Mouse (Mus musculus) limb, embryonic 11.5 days (tissue): ENCODE results near the gene Cxcl1. TPM values are rescaled to one million over a fixed set of nuclear protein-coding genes. Genes with fewer than 3 reads are reported as not detected.

Source experiments
- ATAC-seq: fragments of 200-750 bp; cut with Nextera tagmentation; 2 replicates; pipeline ENCODE4 v1.8.0; 2017; ENCODE audit warnings: low read depth; ENCODE audit not compliant: insufficient number of reproducible peaks, low FRiP score, low TSS enrichment
- DNase-seq: peaks from one replicate; pipeline ENCODE4 v3.0.0-alpha.2; 2015; ENCODE audit warnings: low spot score
- H3K27ac ChIP-seq: fragments of 300-500 bp; sonication (generic); replicated peaks from 2 replicates; pipeline ENCODE4 v1.5.1; 2014; ENCODE audit warnings: low read depth, mild to moderate bottlenecking, low read length
- H3K27me3 ChIP-seq: fragments of 300-500 bp; sonication (generic); 2 replicates; pipeline ENCODE4 v1.6.1; 2014; ENCODE audit warnings: mild to moderate bottlenecking, low read length, mixed read lengths; ENCODE audit not compliant: control insufficient read depth, insufficient read depth
- H3K36me3 ChIP-seq: fragments of 300-500 bp; sonication (generic); 2 replicates; pipeline ENCODE4 v1.6.1; 2014; ENCODE audit warnings: mild to moderate bottlenecking, low read length, moderate library complexity, mixed read lengths; ENCODE audit not compliant: control insufficient read depth, insufficient read depth
- H3K4me1 ChIP-seq: fragments of 300-500 bp; sonication (generic); 2 replicates; pipeline ENCODE4 v1.6.1; 2014; ENCODE audit warnings: low read length, mixed read lengths; ENCODE audit not compliant: control insufficient read depth, insufficient read depth
- H3K4me2 ChIP-seq: fragments of 300-500 bp; sonication (generic); 2 replicates; pipeline ENCODE4 v1.6.1; 2014; ENCODE audit warnings: low read depth, mild to moderate bottlenecking, moderate library complexity; ENCODE audit not compliant: severe bottlenecking
- H3K4me3 ChIP-seq: fragments of 300-500 bp; sonication (generic); 2 replicates; pipeline ENCODE4 v1.5.1; 2014; ENCODE audit warnings: low read depth, low read length
- H3K9ac ChIP-seq: fragments of 300-500 bp; sonication (generic); 2 replicates; pipeline ENCODE4 v1.6.1; 2014; ENCODE audit warnings: mild to moderate bottlenecking, low read length
- H3K9me3 ChIP-seq: fragments of 300-500 bp; sonication (generic); 2 replicates; pipeline ENCODE4 v1.6.1; 2016; ENCODE audit warnings: low read length; ENCODE audit not compliant: control insufficient read depth
- WGBS: fragments of 180-500 bp; shearing (Covaris S2); extraction: QIAGEN DNeasy Blood & Tissue Kit; methylation state at CpG from one replicate; pipeline ENCODE4 v1.1.7; 2014; 5-methylcytosine and 5-hydroxymethylcytosine counted together
- polyA plus RNA-seq: library from polyadenylated mRNA; unstranded; fragments of >200 nt; fragmentation: Nextera tagmentation; extraction: Ambion mirVana; gene quantifications from 2 replicates; pipeline ENCODE4 v1.2.1, GENCODE M21; 2014

The Cxcl1 gene
- polyA plus RNA-seq, 1 experiment from 2014 or later = 0.32 TPM

DNA sequence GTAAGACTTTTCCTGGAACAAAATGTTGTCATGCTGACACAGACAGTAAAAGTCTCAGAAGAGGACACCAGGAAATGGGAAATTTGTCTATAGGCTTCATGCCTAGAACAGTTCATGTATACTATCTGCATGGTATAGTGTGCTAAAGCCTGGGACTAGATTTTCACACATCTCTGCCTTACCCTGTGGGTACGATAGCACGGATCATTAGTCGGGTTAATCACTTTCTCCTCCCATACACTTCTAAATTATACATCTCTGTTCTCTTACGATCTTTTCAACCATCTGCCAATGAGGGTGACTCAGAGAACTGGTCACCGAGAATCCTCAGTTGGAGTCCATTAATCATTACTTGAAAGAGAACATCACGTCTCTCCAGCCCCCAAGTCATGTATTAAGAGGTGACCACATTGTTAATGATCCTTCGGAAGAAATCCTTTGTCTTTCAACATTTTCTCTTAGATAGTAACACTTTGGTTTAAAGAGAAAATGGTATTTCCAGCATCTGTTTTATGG, 10.6 kb upstream of the Cxcl1 start:
- Histone ChIP-seq H3K36me3 (no peaks in the 10 kb centered on the region), H3K4me1 (no peaks in the 10 kb centered on the region), H3K27me3 (no peaks in the 10 kb centered on the region), H3K4me2 (no peak overlapping the region), H3K9ac (no peak overlapping the region), H3K9me3 (no peaks in the 10 kb centered on the region), H3K4me3 (no peak overlapping the region), H3K27ac (no peak overlapping the region)
- 77% methylated on average over 7 of the region's 7 CpGs for WGBS
- DNase-seq (no peak), ATAC-seq (no peak)

DNA sequence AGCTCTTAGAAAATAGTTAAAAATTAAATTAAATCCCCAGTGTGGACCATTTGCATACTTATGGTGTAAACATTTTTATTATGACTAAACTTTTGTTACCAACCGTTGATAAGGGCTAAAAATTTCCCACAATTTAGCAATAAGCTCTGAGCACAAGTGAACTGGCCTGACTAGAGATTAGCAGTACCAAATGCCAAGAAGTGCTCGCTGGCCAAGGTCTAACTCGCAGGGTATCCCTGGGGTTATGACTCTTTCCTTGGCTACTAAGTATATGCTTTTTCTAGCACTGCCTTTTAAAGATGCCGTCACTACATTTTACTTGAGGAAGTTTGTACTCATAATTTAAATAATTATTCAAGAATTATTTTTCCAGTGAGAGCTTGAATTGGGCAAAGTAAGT, 10.0 kb upstream of the Cxcl1 start:
- no peak for ATAC-seq
- H3K27me3 ChIP-seq = no peaks in the 10 kb centered on the region
- no peak for DNase-seq
- H3K4me2 ChIP-seq = no peak overlapping the region
- H3K9me3 ChIP-seq = no peaks in the 10 kb centered on the region
- no peak overlapping the region for H3K27ac ChIP-seq
- no peak overlapping the region for H3K9ac ChIP-seq
- no peak overlapping the region for H3K4me3 ChIP-seq
- no peaks in the 10 kb centered on the region for H3K4me1 ChIP-seq
- no peaks in the 10 kb centered on the region for H3K36me3 ChIP-seq
- WGBS = 94% methylated on average over 4 of the region's 4 CpGs

DNA sequence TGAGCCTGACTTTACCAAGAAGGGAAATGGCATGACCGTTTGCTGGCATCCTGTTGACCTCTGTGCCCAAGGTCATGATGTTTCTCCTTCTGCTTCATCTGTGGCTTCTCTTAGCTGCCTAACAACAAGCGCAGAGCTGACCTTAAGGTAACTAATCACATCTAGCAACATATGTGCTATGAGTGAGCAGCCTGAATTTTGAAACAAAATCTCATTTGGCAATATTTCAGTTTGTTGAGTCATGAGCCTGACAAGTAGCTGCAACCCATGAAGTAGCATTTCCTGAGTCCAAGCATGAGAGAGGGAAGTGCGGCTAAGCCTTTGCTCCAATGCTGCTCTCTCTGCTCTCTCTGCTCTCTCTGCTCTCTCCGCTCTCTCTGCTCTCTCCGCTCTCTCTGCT, 9.4 kb upstream of the Cxcl1 start:
- H3K36me3 ChIP-seq = no peaks in the 10 kb centered on the region
- no peak overlapping the region for H3K9ac ChIP-seq
- no peaks in the 10 kb centered on the region for H3K4me1 ChIP-seq
- DNase-seq (no peak), ATAC-seq (no peak)
- WGBS = 91% methylated on average over 5 of the region's 5 CpGs
- no peak overlapping the region for H3K4me3 ChIP-seq
- no peaks in the 10 kb centered on the region for H3K27me3 ChIP-seq
- H3K9me3 ChIP-seq = no peaks in the 10 kb centered on the region
- H3K4me2 ChIP-seq = no peak overlapping the region
- no peak overlapping the region for H3K27ac ChIP-seq

DNA sequence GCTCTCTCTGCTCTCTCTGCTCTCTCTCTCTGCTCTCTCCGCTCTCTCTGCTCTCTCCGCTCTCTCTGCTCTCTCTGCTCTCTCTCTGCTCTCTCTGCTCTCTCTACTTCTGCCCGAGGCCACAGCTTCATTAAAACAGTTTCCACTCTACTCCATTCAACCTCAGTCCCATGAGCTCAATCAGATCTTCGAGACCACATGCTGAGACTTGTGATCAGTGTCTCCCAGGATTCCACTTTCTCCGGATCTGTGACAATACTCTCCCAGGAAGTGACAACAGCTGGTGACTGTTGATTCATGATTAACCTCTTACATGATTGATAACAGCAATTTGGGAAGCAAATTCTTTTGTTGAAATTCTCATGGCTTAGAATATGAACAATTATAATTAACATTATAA, 8.9 kb upstream of the Cxcl1 start:
- Histone ChIP-seq H3K27me3 (no peaks in the 10 kb centered on the region), H3K36me3 (no peaks in the 10 kb centered on the region), H3K4me3 (no peak overlapping the region), H3K27ac (no peak overlapping the region), H3K4me2 (no peak overlapping the region), H3K4me1 (no peaks in the 10 kb centered on the region), H3K9me3 (no peaks in the 10 kb centered on the region), H3K9ac (no peak overlapping the region)
- no peak for DNase-seq
- ATAC-seq = no peak
- WGBS = 89% methylated on average over 5 of the region's 5 CpGs

DNA sequence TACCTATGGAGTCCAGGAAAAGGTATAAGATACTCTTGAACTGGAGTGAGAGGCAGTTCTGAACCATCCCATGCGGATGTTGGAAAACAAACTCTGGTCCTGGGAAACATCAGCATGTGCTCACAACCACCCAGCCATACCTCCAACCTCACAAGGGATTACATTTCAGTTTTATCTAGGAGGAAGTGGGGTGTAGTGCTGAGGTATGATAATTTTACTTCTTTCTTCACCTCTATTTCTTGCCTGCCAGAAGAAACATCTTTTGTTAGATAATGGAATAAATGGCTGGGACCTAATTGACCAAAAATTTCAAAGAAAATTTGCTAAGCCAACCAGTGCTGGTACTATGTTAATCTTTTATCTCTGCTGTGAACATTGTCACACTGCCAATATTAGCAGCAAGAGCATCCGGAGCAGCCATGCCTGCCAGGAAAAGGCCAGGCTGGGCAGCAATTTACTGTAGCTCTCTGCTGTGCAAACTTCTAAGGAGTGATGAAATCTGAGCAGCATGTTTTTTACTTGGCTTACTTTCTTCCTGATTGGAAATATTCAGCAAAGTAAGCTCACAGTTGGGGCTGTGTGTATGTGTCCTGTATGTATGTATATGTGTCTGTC, 6.3 kb upstream of the Cxcl1 start:
- Histone ChIP-seq H3K27me3 (no peaks in the 10 kb centered on the region), H3K4me3 (no peak overlapping the region), H3K9ac (no peak overlapping the region), H3K9me3 (no peaks in the 10 kb centered on the region), H3K36me3 (no peaks in the 10 kb centered on the region), H3K4me2 (no peak overlapping the region), H3K4me1 (no peaks in the 10 kb centered on the region), H3K27ac (no peak overlapping the region)
- DNase-seq = no peak
- WGBS = 85% methylated on average over 2 of the region's 2 CpGs
- ATAC-seq = no peak; the same call in 1 of the 2 replicates

DNA sequence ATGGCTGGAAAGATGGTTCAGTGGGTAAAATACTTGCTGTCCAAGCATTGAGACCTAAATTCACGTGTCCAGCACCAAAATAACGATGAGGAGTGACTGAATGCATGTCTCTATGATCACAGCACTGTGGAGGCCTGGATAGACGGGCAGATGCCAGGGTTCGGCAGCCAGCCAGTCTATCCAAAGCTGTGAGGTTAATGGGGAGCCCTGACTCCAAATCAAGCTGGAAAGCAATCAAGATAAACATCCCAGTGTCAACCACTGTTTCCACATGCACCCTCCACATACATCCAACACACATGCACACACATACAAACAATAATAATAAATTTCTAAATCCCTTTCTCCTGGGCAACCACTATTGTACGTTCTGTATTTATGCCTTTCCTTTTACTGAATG, 2.4 kb upstream of the Cxcl1 start:
- DNase-seq (no peak), ATAC-seq (no peak)
- WGBS = 77% methylated on average over 5 of the region's 5 CpGs
- Histone ChIP-seq H3K27me3 (no peaks in the 10 kb centered on the region), H3K9me3 (no peaks in the 10 kb centered on the region), H3K4me2 (no peak overlapping the region), H3K36me3 (no peaks in the 10 kb centered on the region), H3K27ac (no peak overlapping the region), H3K4me1 (no peaks in the 10 kb centered on the region), H3K4me3 (no peak overlapping the region), H3K9ac (no peak overlapping the region)

DNA sequence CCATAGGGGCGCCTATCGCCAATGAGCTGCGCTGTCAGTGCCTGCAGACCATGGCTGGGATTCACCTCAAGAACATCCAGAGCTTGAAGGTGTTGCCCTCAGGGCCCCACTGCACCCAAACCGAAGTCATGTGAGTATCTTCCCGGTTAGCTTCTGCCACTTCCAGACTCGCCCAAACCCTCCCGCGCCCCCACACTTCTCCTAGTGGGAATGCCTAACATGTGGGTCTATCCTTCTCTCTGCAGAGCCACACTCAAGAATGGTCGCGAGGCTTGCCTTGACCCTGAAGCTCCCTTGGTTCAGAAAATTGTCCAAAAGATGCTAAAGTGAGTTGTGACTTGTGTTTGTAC, 398 bp downstream of the Cxcl1 start:
- peak overlapping the region; percentile 51 for H3K9ac ChIP-seq
- no peaks in the 10 kb centered on the region for H3K36me3 ChIP-seq
- H3K27ac ChIP-seq = no peak overlapping the region
- WGBS = 33% methylated on average over 10 of the region's 10 CpGs
- no peaks in the 10 kb centered on the region for H3K27me3 ChIP-seq
- ATAC-seq (no peak), DNase-seq (no peak)
- no peaks in the 10 kb centered on the region for H3K4me1 ChIP-seq
- peak overlapping the region; percentile 38 for H3K4me3 ChIP-seq
- H3K9me3 ChIP-seq = no peaks in the 10 kb centered on the region
- H3K4me2 ChIP-seq = peak overlapping the region; percentile 70

DNA sequence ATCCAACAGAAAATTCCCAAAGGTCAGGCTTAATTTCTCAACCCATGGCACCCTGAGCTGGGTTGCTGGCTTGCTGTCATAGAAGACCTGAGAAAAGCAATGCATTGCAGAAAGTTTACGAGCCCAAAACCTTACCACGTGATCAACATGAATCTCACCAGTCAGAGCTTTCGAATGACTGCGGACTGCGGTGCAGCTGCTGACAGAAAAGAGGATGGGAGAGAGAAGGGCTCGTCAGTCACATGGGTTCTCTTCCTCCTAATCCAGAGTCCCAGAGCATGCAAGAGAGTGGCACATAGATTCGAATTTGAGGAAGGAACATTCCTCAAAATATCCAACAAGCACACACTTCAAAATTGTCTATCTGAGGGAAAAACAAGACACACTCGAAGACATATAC, 3.2 kb downstream of the Cxcl1 start:
- ATAC-seq (no peak), DNase-seq (no peak)
- WGBS = 77% methylated on average over 8 of the region's 8 CpGs
- H3K4me1 ChIP-seq = no peaks in the 10 kb centered on the region
- no peak overlapping the region for H3K27ac ChIP-seq
- H3K36me3 ChIP-seq = no peaks in the 10 kb centered on the region
- no peak overlapping the region for H3K4me3 ChIP-seq
- H3K9ac ChIP-seq = no peak overlapping the region
- no peak overlapping the region for H3K4me2 ChIP-seq
- H3K9me3 ChIP-seq = no peaks in the 10 kb centered on the region
- no peaks in the 10 kb centered on the region for H3K27me3 ChIP-seq

DNA sequence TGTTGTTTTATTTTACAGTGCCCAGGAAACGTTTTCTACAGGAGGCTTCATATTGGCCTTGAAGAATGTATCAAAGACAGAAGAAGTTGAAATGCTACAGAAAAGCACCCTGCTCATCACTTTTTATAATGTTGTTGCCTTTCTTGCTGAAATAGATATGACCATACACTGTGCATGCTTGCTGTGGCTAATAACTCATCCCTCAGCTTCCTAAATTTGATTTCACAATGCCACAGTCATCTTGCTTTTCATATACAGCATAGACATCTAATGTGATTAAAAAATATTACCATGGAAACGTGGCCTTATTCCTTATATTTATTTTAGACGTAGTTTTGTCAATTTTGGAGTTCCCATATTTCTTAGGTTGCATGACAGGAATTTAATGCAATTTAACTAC, 6.4 kb downstream of the Cxcl1 start:
- no peak for DNase-seq
- H3K9me3 ChIP-seq = no peaks in the 10 kb centered on the region
- H3K4me2 ChIP-seq = no peak overlapping the region
- H3K36me3 ChIP-seq = no peaks in the 10 kb centered on the region
- no peaks in the 10 kb centered on the region for H3K27me3 ChIP-seq
- no peak for ATAC-seq
- H3K27ac ChIP-seq = no peak overlapping the region
- H3K4me3 ChIP-seq = no peak overlapping the region
- H3K4me1 ChIP-seq = no peaks in the 10 kb centered on the region
- no peak overlapping the region for H3K9ac ChIP-seq
- 74% methylated on average over 3 of the region's 3 CpGs for WGBS
